Mouse (Mus musculus) lung, postnatal 0 days (tissue): ENCODE measurements around the gene Nsa2.
"Not testable (repeated sequence)": the region's sequence is repeated elsewhere in the genome, so short reads cannot be mapped to it uniquely, and the experiment has no call there.

Experiments
- CTCF ChIP-seq: IDR thresholded peaks from 2 replicates; pipeline ENCODE4 v1.5.1; 2016; ENCODE audit warnings: antibody characterized with exemption, mild to moderate bottlenecking
- EP300 ChIP-seq: IDR thresholded peaks from 2 replicates; pipeline ENCODE4 v1.6.1; 2016; ENCODE audit warnings: antibody characterized with exemption, mild to moderate bottlenecking, control low read depth

GRCm38 (mm10) chr13:97130413-97130812 is 7.3 kb downstream of the Nsa2 start:
- TF ChIP-seq CTCF, EP300: not testable (repeated sequence)
